Mouse (Mus musculus): ENCODE measurements around the gene Zbtb25.

DNA sequence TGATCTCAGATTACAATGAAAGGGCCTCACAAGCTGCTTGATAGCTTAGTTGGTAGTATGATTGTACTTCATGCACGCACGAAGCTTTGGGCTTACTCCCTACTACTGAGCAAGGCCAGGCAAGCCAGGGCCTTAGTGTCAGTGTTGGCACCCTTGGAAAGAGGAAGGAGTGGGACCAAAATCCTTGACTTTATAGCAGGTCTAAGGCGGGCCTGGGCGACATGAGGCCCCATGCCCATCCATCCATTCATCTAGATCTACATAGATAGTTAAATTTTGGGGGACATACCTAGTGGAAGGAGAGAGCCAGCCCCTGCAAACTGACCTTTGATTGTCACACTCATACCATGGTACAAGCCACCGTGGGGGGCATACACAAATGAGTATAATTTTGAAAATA is 61.0 kb downstream of the Zbtb25 start:
- TF ChIP-seq CTCF (IDR thresholded peaks at IDR 0.05 in 2 of 3, conservative IDR thresholded peaks at IDR 0.05 in 1 of 3; ENCODE audit: control insufficient read depth in 1 of 3, insufficient read depth in 1 of 3, low read depth in 2 of 3, low read length in 3 of 3, poor library complexity in 1 of 3, severe bottlenecking in 1 of 3) (no peak), ZNF384 (IDR thresholded peaks at IDR 0.05; ENCODE audit: low read depth, low read length) (no peak), POLR2AphosphoS2 (IDR thresholded peaks at IDR 0.05; ENCODE audit: low read length) (no peak), ETS1 (IDR thresholded peaks at IDR 0.05; ENCODE audit: low read depth, low read length) (no peak), NELFE (IDR thresholded peaks at IDR 0.05; ENCODE audit: low read depth, low read length) (no peak), MAFK (IDR thresholded peaks at IDR 0.05; ENCODE audit: borderline replicate concordance, low read depth, low read length) (no peak), POLR2A (IDR thresholded peaks at IDR 0.05; ENCODE audit: control insufficient read depth in 1 of 2, insufficient read depth in 1 of 2, low read depth in 1 of 2, low read length in 2 of 2, poor library complexity in 1 of 2) (no peak), EP300 (IDR thresholded peaks at IDR 0.05; ENCODE audit: low read depth in 1 of 2, low read length in 2 of 2) (no peak), CHD2 (IDR thresholded peaks at IDR 0.05; ENCODE audit: low read length) (no peak), USF1 (IDR thresholded peaks at IDR 0.05; ENCODE audit: low read depth, low read length) (no peak), TCF12 (IDR thresholded peaks at IDR 0.05; ENCODE audit: low read depth, low read length) (no peak), SIN3A (IDR thresholded peaks at IDR 0.05; ENCODE audit: low read length) (no peak)
